Mouse (Mus musculus) intestine, embryonic 14.5 days (tissue): Measurements from ENCODE around the gene Tll2. TPM values are rescaled to one million over a fixed set of nuclear protein-coding genes. Genes with fewer than 3 reads are reported as not detected.

Source experiments
- ATAC-seq: fragments of 200-750 bp; cut with Nextera tagmentation; replicated peaks from 2 replicates; pipeline ENCODE4 v1.8.0; 2017; ENCODE audit warnings: low read depth, moderate number of reproducible peaks, moderate TSS enrichment, moderate library complexity; ENCODE audit not compliant: low FRiP score, low TSS enrichment
- DNase-seq: peaks from one replicate; pipeline ENCODE4 v3.0.0-alpha.2; 2018; ENCODE audit warnings: low spot score
- H3K27ac ChIP-seq: fragments of 300-500 bp; sonication (generic); 2 replicates; pipeline ENCODE4 v1.5.1; 2014; ENCODE audit warnings: low read depth, mild to moderate bottlenecking, control low read depth
- H3K27me3 ChIP-seq: fragments of 300-500 bp; sonication (generic); replicated peaks from 2 replicates; pipeline ENCODE4 v1.6.1; 2014; ENCODE audit warnings: low read length, control low read depth; ENCODE audit not compliant: control insufficient read depth, insufficient read depth
- H3K36me3 ChIP-seq: fragments of 300-500 bp; sonication (generic); 2 replicates; pipeline ENCODE4 v1.6.1; 2014; ENCODE audit warnings: low read length, control low read depth; ENCODE audit not compliant: control insufficient read depth, insufficient read depth
- H3K4me1 ChIP-seq: fragments of 300-500 bp; sonication (generic); replicated peaks from 2 replicates; pipeline ENCODE4 v1.6.1; 2014; ENCODE audit warnings: low read length, control low read depth, mixed read lengths; ENCODE audit not compliant: control insufficient read depth, insufficient read depth
- H3K4me2 ChIP-seq: fragments of 300-500 bp; sonication (generic); 2 replicates; pipeline ENCODE4 v1.6.1; 2014; ENCODE audit warnings: low read length
- H3K4me3 ChIP-seq: fragments of 300-500 bp; sonication (generic); 2 replicates; pipeline ENCODE4 v1.5.1; 2014; ENCODE audit warnings: low read depth, low read length, control low read depth, mixed read lengths
- H3K9ac ChIP-seq: fragments of 300-500 bp; sonication (generic); 2 replicates; pipeline ENCODE4 v1.6.1; 2014; ENCODE audit warnings: mild to moderate bottlenecking, low read length
- H3K9me3 ChIP-seq: fragments of 300-500 bp; sonication (generic); 2 replicates; pipeline ENCODE4 v1.6.1; 2016; ENCODE audit warnings: low read length, control low read depth; ENCODE audit not compliant: control insufficient read depth
- WGBS: fragments of 180-500 bp; shearing (Covaris S2); extraction: QIAGEN DNeasy Blood & Tissue Kit; methylation state at CpG from one replicate; pipeline ENCODE4 v1.1.7; 2014; 5-methylcytosine and 5-hydroxymethylcytosine counted together
- polyA plus RNA-seq: library from polyadenylated mRNA; unstranded; fragments of >200 nt; fragmentation: Nextera tagmentation; extraction: Ambion mirVana; gene quantifications from 2 replicates; pipeline ENCODE4 v1.2.1, GENCODE M21; 2014

Tll2 gene
- polyA plus RNA-seq, 1 experiment from 2014 or later: not detected

- no peak overlapping the region for H3K27ac ChIP-seq
- no peak overlapping the region for H3K9ac ChIP-seq
- no peak overlapping the region for H3K4me3 ChIP-seq
- no peaks in the 10 kb centered on the region for H3K4me1 ChIP-seq
- H3K4me2 ChIP-seq: no peak overlapping the region
- DNase-seq (no peak), ATAC-seq (no peak)
- H3K36me3 ChIP-seq: no peaks in the 10 kb centered on the region
- no peaks in the 10 kb centered on the region for H3K9me3 ChIP-seq
- no peaks in the 10 kb centered on the region for H3K27me3 ChIP-seq
- 74% methylated on average over 7 of the region's 7 CpGs for WGBS
Observed at GRCm38 (mm10) chr19:41151321-41152015, 55.2 kb downstream of the Tll2 start.

- Histone ChIP-seq H3K4me1 (no peaks in the 10 kb centered on the region), H3K36me3 (no peaks in the 10 kb centered on the region), H3K9ac (no peak overlapping the region), H3K4me2 (no peak overlapping the region), H3K27ac (no peak overlapping the region), H3K9me3 (no peaks in the 10 kb centered on the region), H3K27me3 (no peaks in the 10 kb centered on the region), H3K4me3 (no peak overlapping the region)
- DNase-seq (no peak), ATAC-seq (no peak)
- 66% methylated on average over 8 of the region's 8 CpGs for WGBS
Observed at GRCm38 (mm10) chr19:41140961-41141360, 65.7 kb downstream of the Tll2 start.

GRCm38 (mm10) chr19:41139629-41140028, 67.0 kb downstream of the Tll2 start:
- H3K27ac ChIP-seq: no peak overlapping the region
- no peaks in the 10 kb centered on the region for H3K36me3 ChIP-seq
- no peak overlapping the region for H3K4me3 ChIP-seq
- WGBS: 47% methylated on average over 4 of the region's 4 CpGs
- H3K9me3 ChIP-seq: no peaks in the 10 kb centered on the region
- H3K27me3 ChIP-seq: no peaks in the 10 kb centered on the region
- no peak for ATAC-seq
- no peak overlapping the region for H3K4me2 ChIP-seq
- no peak overlapping the region for H3K9ac ChIP-seq
- DNase-seq: peak; percentile 53
- H3K4me1 ChIP-seq: no peaks in the 10 kb centered on the region

GRCm38 (mm10) chr19:41123009-41123408, 83.6 kb downstream of the Tll2 start:
- no peak for ATAC-seq
- DNase-seq: no peak
- Histone ChIP-seq H3K27ac (no peak overlapping the region), H3K36me3 (no peaks in the 10 kb centered on the region), H3K4me2 (no peak overlapping the region), H3K9ac (no peak overlapping the region), H3K4me3 (no peak overlapping the region), H3K9me3 (no peaks in the 10 kb centered on the region), H3K4me1 (no peaks in the 10 kb centered on the region), H3K27me3 (no peaks in the 10 kb centered on the region)
- WGBS: 32% methylated on average over 3 of the region's 3 CpGs

GRCm38 (mm10) chr19:41119924-41120323, 86.7 kb downstream of the Tll2 start:
- Histone ChIP-seq H3K4me1 (no peaks in the 10 kb centered on the region), H3K36me3 (no peaks in the 10 kb centered on the region), H3K27me3 (no peaks in the 10 kb centered on the region), H3K4me3 (no peak overlapping the region), H3K9me3 (no peaks in the 10 kb centered on the region), H3K9ac (no peak overlapping the region), H3K27ac (no peak overlapping the region), H3K4me2 (no peak overlapping the region)
- DNase-seq (no peak), ATAC-seq (no peak)
- 90% methylated on average over 13 of the region's 13 CpGs for WGBS

- Histone ChIP-seq H3K9me3 (no peaks in the 10 kb centered on the region), H3K4me2 (no peak overlapping the region), H3K9ac (no peak overlapping the region), H3K4me3 (no peak overlapping the region), H3K36me3 (no peaks in the 10 kb centered on the region), H3K27me3 (no peaks in the 10 kb centered on the region), H3K4me1 (no peaks in the 10 kb centered on the region), H3K27ac (no peak overlapping the region)
- 49% methylated on average over 6 of the region's 6 CpGs for WGBS
- no peak for DNase-seq
- ATAC-seq: no peak
Observed at GRCm38 (mm10) chr19:41118346-41118745, 88.3 kb downstream of the Tll2 start.

GRCm38 (mm10) chr19:41117334-41117733, 89.3 kb downstream of the Tll2 start:
- H3K36me3 ChIP-seq: no peaks in the 10 kb centered on the region
- ATAC-seq (no peak), DNase-seq (no peak)
- 86% methylated on average over 4 of the region's 4 CpGs for WGBS
- no peak overlapping the region for H3K4me2 ChIP-seq
- H3K9ac ChIP-seq: no peak overlapping the region
- H3K9me3 ChIP-seq: no peaks in the 10 kb centered on the region
- no peaks in the 10 kb centered on the region for H3K4me1 ChIP-seq
- H3K4me3 ChIP-seq: no peak overlapping the region
- H3K27ac ChIP-seq: no peak overlapping the region
- H3K27me3 ChIP-seq: no peaks in the 10 kb centered on the region

GRCm38 (mm10) chr19:41114611-41115010, 92.0 kb downstream of the Tll2 start:
- Histone ChIP-seq H3K4me3 (no peak overlapping the region), H3K4me1 (no peaks in the 10 kb centered on the region), H3K36me3 (no peaks in the 10 kb centered on the region), H3K27me3 (no peaks in the 10 kb centered on the region), H3K9me3 (no peaks in the 10 kb centered on the region), H3K27ac (no peak overlapping the region), H3K9ac (no peak overlapping the region), H3K4me2 (no peak overlapping the region)
- 44% methylated on average over 5 of the region's 5 CpGs for WGBS
- ATAC-seq (no peak), DNase-seq (no peak)

- H3K4me2 ChIP-seq: no peak overlapping the region
- no peaks in the 10 kb centered on the region for H3K36me3 ChIP-seq
- 77% methylated on average over 17 of the region's 17 CpGs for WGBS
- no peak overlapping the region for H3K9ac ChIP-seq
- H3K27me3 ChIP-seq: no peaks in the 10 kb centered on the region
- H3K27ac ChIP-seq: no peak overlapping the region
- no peaks in the 10 kb centered on the region for H3K4me1 ChIP-seq
- DNase-seq (no peak), ATAC-seq (no peak)
- no peak overlapping the region for H3K4me3 ChIP-seq
- H3K9me3 ChIP-seq: no peaks in the 10 kb centered on the region
Observed at GRCm38 (mm10) chr19:41113911-41114531, 92.6 kb downstream of the Tll2 start.
